Mouse (Mus musculus): Measurements from ENCODE around the gene Nol7.

The Nol7 gene

GRCm38 (mm10) chr13:43428436-43428835 is 30.2 kb downstream of the Nol7 start:
- DNase-seq (ENCODE audit: low spot score in 2 of 2): no peak

GRCm38 (mm10) chr13:43433395-43433794 is 35.2 kb downstream of the Nol7 start:
- DNase-seq (ENCODE audit: low spot score in 2 of 2): no peak

GRCm38 (mm10) chr13:43440376-43440775 is 42.2 kb downstream of the Nol7 start:
- no peak for DNase-seq (ENCODE audit: low spot score in 2 of 2)

GRCm38 (mm10) chr13:43442551-43442950 is 44.4 kb downstream of the Nol7 start:
- no peak for DNase-seq (ENCODE audit: low spot score in 2 of 2)

- no peak for DNase-seq (ENCODE audit: low spot score in 2 of 2)
Measured at GRCm38 (mm10) chr13:43443706-43444105, 45.5 kb downstream of the Nol7 start.

- no peak for DNase-seq (ENCODE audit: low spot score in 2 of 2)
Measured at GRCm38 (mm10) chr13:43444717-43445116, 46.5 kb downstream of the Nol7 start.

GRCm38 (mm10) chr13:43445754-43446153 is 47.6 kb downstream of the Nol7 start:
- no peak for DNase-seq (ENCODE audit: low spot score in 2 of 2)

GRCm38 (mm10) chr13:43447721-43448120 is 49.5 kb downstream of the Nol7 start:
- DNase-seq (ENCODE audit: low spot score in 2 of 2): no peak

GRCm38 (mm10) chr13:43450686-43451085 is 52.5 kb downstream of the Nol7 start:
- no peak for DNase-seq (ENCODE audit: low spot score in 2 of 2)

GRCm38 (mm10) chr13:43452177-43452576 is 54.0 kb downstream of the Nol7 start:
- DNase-seq (ENCODE audit: low spot score in 2 of 2): no peak

GRCm38 (mm10) chr13:43452843-43453605 is 54.8 kb downstream of the Nol7 start:
- no peak for DNase-seq (ENCODE audit: low spot score in 2 of 2)

GRCm38 (mm10) chr13:43454431-43454830 is 56.2 kb downstream of the Nol7 start:
- DNase-seq (ENCODE audit: low spot score in 2 of 2): no peak
